Mouse (Mus musculus) bone marrow, adult 2 months (tissue): ENCODE measurements at regions not wholly inside any gene's neighbourhood (a gene's known extent, or its start where the extent isn't known, plus 50 kb on each side); places are given as distances from the start of the nearest gene placed in this dataset.
"Not testable (repeated sequence)": the region's sequence is repeated elsewhere in the genome, so short reads cannot be mapped to it uniquely, and the experiment has no call there.

Source experiments
- H3K27ac ChIP-seq: fragments of 200-500 bp; 2 replicates; pipeline ENCODE4 v1.5.1; 2012; ENCODE audit warnings: low read depth, mild to moderate bottlenecking, control low read depth, inconsistent platforms, low read length; ENCODE audit not compliant: control insufficient read depth, poor library complexity, insufficient read depth
- H3K4me1 ChIP-seq: fragments of 200-500 bp; 2 replicates; pipeline ENCODE4 v1.6.1; 2011; ENCODE audit warnings: low read length; ENCODE audit not compliant: control insufficient read depth, insufficient read depth
- H3K4me3 ChIP-seq: fragments of 200-500 bp; replicated peaks from 2 replicates; pipeline ENCODE3; 2011; ENCODE audit warnings: mild to moderate bottlenecking, low read depth, low read length, control low read depth; ENCODE audit not compliant: control insufficient read depth
- CTCF ChIP-seq: fragments of 200-500 bp; IDR thresholded peaks from 2 replicates; pipeline ENCODE4 v1.5.1; 2011; ENCODE audit warnings: low read length, control low read depth; ENCODE audit not compliant: control insufficient read depth, insufficient read depth
- POLR2A ChIP-seq: fragments of 200-500 bp; IDR thresholded peaks from 2 replicates; pipeline ENCODE4 v1.6.1; 2011; ENCODE audit warnings: low read depth, mild to moderate bottlenecking, control low read depth, low read length, borderline replicate concordance; ENCODE audit not compliant: control insufficient read depth
- WGBS: fragments of 180-500 bp; shearing (Covaris S2); methylation state at CpG from one replicate; pipeline ENCODE4 v1.1.7; 2018; 5-methylcytosine and 5-hydroxymethylcytosine counted together

GRCm38 (mm10) chr13:81982491-81982890 lies 199.6 kb downstream of the Cetn3 start:
- H3K4me1 ChIP-seq = no peaks in the 10 kb centered on the region
- no peak overlapping the region for H3K27ac ChIP-seq
- no peak for TF ChIP-seq POLR2A
- TF ChIP-seq CTCF = no peak
- H3K4me3 ChIP-seq = no peak overlapping the region
- WGBS = 51% methylated on average over 2 of the region's 2 CpGs

GRCm38 (mm10) chr13:82000681-82001212 lies 217.9 kb downstream of the Cetn3 start:
- Histone ChIP-seq H3K27ac (no peak overlapping the region), H3K4me1 (no peaks in the 10 kb centered on the region), H3K4me3 (no peak overlapping the region)
- 84% methylated on average over 3 of the region's 3 CpGs for WGBS
- TF ChIP-seq CTCF (no peak), POLR2A (no peak)

DNA sequence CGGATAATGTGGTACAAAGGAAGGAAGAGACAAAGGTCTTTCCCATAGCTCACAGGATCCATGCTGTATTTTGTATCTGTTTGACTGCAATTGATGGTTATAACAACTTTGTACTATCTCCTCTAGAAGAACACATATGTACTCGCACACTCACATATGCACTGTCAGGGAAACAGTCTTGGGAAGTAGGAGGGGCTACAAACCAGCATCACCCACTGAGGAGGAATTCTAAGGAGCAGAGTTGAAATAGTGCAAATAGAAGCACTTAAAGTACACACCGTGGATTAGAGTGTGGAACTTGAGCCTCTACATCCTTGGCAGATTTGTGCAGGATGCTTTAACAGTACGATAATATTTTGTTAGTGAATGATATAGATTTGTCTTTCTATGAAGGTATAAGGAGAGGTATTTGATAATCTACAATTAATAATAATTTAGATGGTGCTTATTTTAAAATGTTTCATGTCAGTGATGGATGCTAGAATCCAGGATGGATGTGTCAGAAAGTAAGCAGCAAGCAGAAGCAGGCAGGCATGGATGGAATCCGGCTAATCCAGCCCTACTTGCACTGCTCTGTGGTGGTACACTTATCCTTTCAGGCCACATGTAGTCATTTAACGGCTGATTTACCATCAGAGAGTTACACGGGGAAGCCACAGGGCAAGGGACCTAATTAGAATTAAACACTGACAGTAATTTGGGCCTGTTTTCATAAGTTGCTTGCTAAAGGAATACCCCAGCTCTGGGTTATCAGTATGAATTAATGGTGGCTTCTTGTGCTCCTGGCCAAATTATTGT lies 223.3 kb downstream of the Cetn3 start:
- Histone ChIP-seq H3K4me3 (no peak overlapping the region), H3K4me1 (no peaks in the 10 kb centered on the region), H3K27ac (no peak overlapping the region)
- TF ChIP-seq POLR2A (no peak), CTCF (no peak)
- WGBS = 76% methylated on average over 7 of the region's 7 CpGs

GRCm38 (mm10) chr13:82007222-82007621 lies 224.3 kb downstream of the Cetn3 start:
- Histone ChIP-seq H3K27ac (no peak overlapping the region), H3K4me3 (no peak overlapping the region), H3K4me1 (no peaks in the 10 kb centered on the region)
- no peak for TF ChIP-seq POLR2A
- no peak for TF ChIP-seq CTCF

- WGBS = 26% methylated on average over 2 of the region's 2 CpGs
- H3K27ac ChIP-seq = no peak overlapping the region
- no peaks in the 10 kb centered on the region for H3K4me1 ChIP-seq
- TF ChIP-seq CTCF (no peak), POLR2A (no peak)
- no peak overlapping the region for H3K4me3 ChIP-seq
These were observed 256.7 kb downstream of the Cetn3 start for GRCm38 (mm10) chr13:82039623-82040022.

DNA sequence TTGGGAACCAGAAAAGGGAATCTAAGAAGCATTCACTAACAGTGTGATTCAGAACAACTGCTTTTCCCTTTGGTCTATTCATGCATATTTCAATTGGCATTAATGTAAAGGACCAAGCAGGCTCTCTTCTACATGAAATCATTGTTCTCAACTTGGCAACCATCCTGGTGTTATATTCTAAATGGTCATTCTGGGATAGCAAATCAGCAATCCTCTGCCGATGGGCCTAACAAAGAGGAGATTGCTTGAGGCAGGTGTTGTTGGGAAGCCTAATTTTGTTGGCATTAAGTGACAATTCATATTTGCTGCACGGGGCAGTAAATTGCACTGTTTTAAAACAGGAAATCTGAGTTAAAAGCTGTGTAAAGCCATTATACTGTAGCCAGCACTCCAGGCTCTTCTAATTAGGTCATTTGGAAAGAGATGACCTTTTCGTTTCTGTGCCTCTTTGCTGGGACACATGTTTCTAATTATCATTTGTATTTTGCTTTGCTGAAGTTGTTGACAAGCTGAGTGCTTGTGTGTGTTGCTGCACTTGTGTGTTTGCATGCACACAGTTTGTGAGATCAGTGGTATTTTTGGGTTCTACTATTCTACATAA lies 275.4 kb downstream of the Cetn3 start:
- Histone ChIP-seq H3K27ac (no peak overlapping the region), H3K4me3 (no peak overlapping the region), H3K4me1 (no peaks in the 10 kb centered on the region)
- WGBS = 41% methylated on average over 3 of the region's 3 CpGs
- TF ChIP-seq POLR2A (no peak), CTCF (no peak)

DNA sequence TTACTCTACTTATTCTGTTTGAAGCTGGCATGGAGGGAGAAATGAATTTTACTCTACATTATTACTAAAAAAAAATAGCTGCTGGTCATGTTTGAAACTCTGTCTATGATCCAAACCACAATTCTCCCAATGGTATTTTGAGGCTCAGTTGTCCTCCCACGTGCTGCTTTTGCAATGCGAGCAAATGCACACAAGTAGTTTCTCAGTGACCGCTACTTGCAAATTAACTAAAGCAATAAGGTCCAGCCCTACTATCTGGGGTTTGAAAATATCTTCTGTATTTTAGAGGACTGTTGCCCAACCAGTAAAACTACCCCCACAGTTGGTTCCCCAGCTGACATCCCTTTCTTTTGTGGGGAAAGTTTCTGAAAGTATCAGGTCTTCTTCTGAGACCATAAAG lies 276.0 kb downstream of the Cetn3 start:
- Histone ChIP-seq H3K27ac (no peak overlapping the region), H3K4me1 (no peaks in the 10 kb centered on the region), H3K4me3 (no peak overlapping the region)
- TF ChIP-seq CTCF = no peak
- no peak for TF ChIP-seq POLR2A
- 75% methylated on average over 3 of the region's 3 CpGs for WGBS

DNA sequence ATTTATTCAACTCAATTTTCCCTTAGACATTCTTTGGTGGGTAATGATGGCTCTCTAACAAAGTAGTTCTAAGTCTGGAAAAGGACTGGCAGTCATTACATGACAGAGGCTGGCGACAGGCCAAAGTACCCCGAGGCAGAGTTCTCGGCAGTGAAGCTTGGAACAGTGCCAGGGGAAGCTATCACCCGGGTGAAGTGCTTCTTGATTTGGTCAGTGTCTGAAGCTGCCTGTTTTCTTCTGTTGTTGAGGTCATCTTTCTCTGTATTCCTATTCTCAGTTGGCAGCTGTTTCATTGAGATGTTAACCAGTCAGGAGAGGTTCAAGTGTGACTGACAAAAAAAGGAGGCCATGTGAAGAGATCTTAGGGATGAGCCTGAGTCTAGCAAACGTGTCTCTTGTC lies 276.6 kb downstream of the Cetn3 start:
- WGBS = 37% methylated on average over 5 of the region's 5 CpGs
- TF ChIP-seq CTCF = no peak
- TF ChIP-seq POLR2A = no peak

GRCm38 (mm10) chr13:82063880-82064279 lies 281.0 kb downstream of the Cetn3 start:
- H3K4me1 ChIP-seq, H3K4me3 ChIP-seq, H3K27ac ChIP-seq: not testable (repeated sequence)
- WGBS = 82% methylated on average over 2 of the region's 2 CpGs

More for the DNA sequence above, 276.6 kb downstream of the Cetn3 start:
- H3K4me1 ChIP-seq = no peaks in the 10 kb centered on the region
- no peak overlapping the region for H3K27ac ChIP-seq
- H3K4me3 ChIP-seq = no peak overlapping the region
